Mouse (Mus musculus): ENCODE measurements around the gene Slc39a12. TPM values are rescaled to one million over a fixed set of nuclear protein-coding genes. Genes with fewer than 3 reads are reported as not detected.

Slc39a12 gene
- polyA plus RNA-seq, 1 experiment from 2014 or later, result not detected

DNA sequence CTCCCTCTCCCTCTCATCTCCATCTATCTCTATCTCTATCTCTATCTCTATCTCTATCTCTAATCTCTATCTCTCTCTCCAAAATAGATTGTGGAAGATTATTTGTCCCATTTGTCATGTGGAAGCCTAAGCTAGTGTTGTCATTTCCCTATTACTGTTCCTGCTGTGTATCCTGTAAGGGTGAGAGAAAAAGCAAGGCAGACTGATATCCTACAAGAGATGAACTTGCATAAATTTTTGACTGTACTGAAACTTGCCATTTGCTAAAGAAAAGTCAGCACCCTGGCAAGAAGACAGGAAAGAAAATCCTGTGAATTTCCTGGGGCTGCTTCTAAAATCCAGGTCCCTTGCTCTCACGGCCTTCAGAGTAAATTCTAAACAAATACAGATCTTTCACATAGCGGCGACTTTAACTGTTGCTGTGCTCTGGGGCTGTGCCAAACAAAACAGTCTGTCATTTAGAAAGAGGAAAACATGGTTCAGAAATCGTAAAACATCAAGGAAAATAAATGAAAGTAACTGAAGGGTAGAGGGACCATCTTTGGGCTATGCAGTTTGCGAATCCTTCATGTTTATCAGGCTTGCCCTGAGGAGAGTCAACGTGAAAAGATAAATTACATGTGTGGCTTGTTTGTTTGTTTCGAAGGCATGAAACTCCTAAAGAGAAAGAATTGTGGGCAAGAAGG lies 67.0 kb downstream of the Slc39a12 start:
- Histone ChIP-seq H3K9me3 (ENCODE audit: control insufficient read depth, low read length) (no peaks in the 10 kb centered on the region), H3K4me3 (ENCODE audit: low read length) (no peak overlapping the region), H3K4me2 (replicated peaks; ENCODE audit: low read depth, low read length) (no peak overlapping the region), H3K27ac (ENCODE audit: low read depth, low read length) (peak overlapping the region; percentile 24; the same call in 1 of the 2 replicates), H3K36me3 (ENCODE audit: control insufficient read depth, insufficient read depth, low read length) (no peaks in the 10 kb centered on the region), H3K27me3 (ENCODE audit: control insufficient read depth, insufficient read depth, low read length) (no peaks in the 10 kb centered on the region), H3K4me1 (ENCODE audit: control insufficient read depth, insufficient read depth, low read length) (no peaks in the 10 kb centered on the region), H3K9ac (ENCODE audit: low read depth, low read length) (no peak overlapping the region)
- ATAC-seq (ENCODE audit: low FRiP score, low TSS enrichment), result peak; percentile 68
- WGBS, result 50% methylated on average over 7 of the region's 7 CpGs

- Histone ChIP-seq H3K27me3 (ENCODE audit: control insufficient read depth, insufficient read depth, low read length) (no peaks in the 10 kb centered on the region), H3K4me3 (ENCODE audit: low read length) (no peak overlapping the region), H3K4me2 (replicated peaks; ENCODE audit: low read depth, low read length) (no peak overlapping the region), H3K36me3 (ENCODE audit: control insufficient read depth, insufficient read depth, low read length) (no peaks in the 10 kb centered on the region), H3K4me1 (ENCODE audit: control insufficient read depth, insufficient read depth, low read length) (no peaks in the 10 kb centered on the region), H3K27ac (ENCODE audit: low read depth, low read length) (no peak overlapping the region), H3K9me3 (ENCODE audit: control insufficient read depth, low read length) (no peaks in the 10 kb centered on the region), H3K9ac (ENCODE audit: low read depth, low read length) (no peak overlapping the region)
- no peak for ATAC-seq (ENCODE audit: low FRiP score, low TSS enrichment)
- 54% methylated on average over 1 of the region's 1 CpGs for WGBS
Observed at GRCm38 (mm10) chr2:14464438-14464837, 76.3 kb downstream of the Slc39a12 start.

DNA sequence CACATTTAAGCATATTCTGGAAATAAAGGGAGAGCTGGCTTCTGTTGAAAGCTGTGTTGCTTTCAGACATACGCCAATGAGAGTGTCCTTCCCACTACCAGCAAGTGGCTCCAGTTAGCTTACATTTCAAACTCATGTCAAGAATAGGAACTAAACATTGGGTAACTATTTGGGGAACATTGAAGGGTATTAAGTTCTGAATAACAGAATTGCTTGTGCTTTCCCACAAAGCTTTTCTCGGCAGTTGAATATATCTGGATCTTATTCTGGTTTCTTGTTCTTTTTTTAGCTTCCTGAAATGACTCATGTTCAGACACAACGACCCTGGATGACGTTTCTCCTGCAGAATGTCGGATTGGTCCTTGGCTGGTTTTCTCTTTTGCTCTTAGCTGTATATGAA lies 106.0 kb downstream of the Slc39a12 start:
- H3K4me3 ChIP-seq (ENCODE audit: low read length), result no peak overlapping the region
- H3K4me1 ChIP-seq (ENCODE audit: control insufficient read depth, insufficient read depth, low read length), result no peaks in the 10 kb centered on the region
- no peak overlapping the region for H3K4me2 ChIP-seq (replicated peaks; ENCODE audit: low read depth, low read length)
- no peaks in the 10 kb centered on the region for H3K36me3 ChIP-seq (ENCODE audit: control insufficient read depth, insufficient read depth, low read length)
- H3K27me3 ChIP-seq (ENCODE audit: control insufficient read depth, insufficient read depth, low read length), result no peaks in the 10 kb centered on the region
- no peak for ATAC-seq (ENCODE audit: low FRiP score, low TSS enrichment)
- no peak overlapping the region for H3K9ac ChIP-seq (ENCODE audit: low read depth, low read length)
- H3K9me3 ChIP-seq (ENCODE audit: control insufficient read depth, low read length), result no peaks in the 10 kb centered on the region
- 82% methylated on average over 5 of the region's 5 CpGs for WGBS
- H3K27ac ChIP-seq (ENCODE audit: low read depth, low read length), result no peak overlapping the region

DNA sequence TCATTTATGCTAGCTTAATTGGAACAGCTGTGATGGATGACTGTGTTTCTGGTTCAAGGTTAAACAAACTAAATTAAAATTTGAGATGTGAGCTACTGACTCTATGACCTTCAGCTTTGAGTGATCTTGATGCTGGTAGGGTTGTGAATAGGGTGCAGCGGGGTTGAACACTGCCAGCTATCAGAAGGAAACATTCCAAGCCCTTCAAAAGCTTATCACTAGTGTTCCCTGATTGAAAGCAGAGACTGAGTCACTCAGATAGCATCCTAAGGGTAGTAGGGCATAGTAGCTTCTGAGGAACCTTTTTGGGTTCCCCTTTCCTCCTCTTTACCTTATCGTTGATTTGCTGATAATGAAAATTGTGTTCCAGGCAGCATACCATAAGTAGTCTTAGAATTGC lies 108.0 kb downstream of the Slc39a12 start:
- ATAC-seq (ENCODE audit: low FRiP score, low TSS enrichment), result no peak
- Histone ChIP-seq H3K9ac (ENCODE audit: low read depth, low read length) (no peak overlapping the region), H3K4me2 (replicated peaks; ENCODE audit: low read depth, low read length) (no peak overlapping the region), H3K4me1 (ENCODE audit: control insufficient read depth, insufficient read depth, low read length) (no peaks in the 10 kb centered on the region), H3K9me3 (ENCODE audit: control insufficient read depth, low read length) (no peaks in the 10 kb centered on the region), H3K27ac (ENCODE audit: low read depth, low read length) (no peak overlapping the region), H3K27me3 (ENCODE audit: control insufficient read depth, insufficient read depth, low read length) (no peaks in the 10 kb centered on the region), H3K4me3 (ENCODE audit: low read length) (no peak overlapping the region), H3K36me3 (ENCODE audit: control insufficient read depth, insufficient read depth, low read length) (no peaks in the 10 kb centered on the region)
- 64% methylated on average over 2 of the region's 2 CpGs for WGBS

DNA sequence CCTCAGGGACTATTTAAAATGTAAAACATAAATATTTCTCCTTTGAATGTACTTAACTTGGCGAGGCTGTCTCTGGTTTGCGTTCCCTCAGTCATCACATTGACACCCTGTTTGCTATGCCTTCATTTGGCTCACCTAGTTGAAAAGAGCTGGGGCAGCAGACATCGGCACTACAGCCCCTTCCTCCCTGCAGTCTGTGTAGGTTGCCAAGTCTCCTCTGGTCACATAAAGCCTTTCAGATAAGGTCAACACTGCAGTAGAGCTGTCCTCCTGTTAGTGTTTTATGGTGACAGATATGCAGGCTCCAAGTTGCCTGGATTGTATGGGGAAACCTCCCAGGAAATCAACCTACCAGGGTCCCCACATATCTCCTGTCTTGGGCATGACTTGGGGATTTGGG lies 114.4 kb downstream of the Slc39a12 start:
- Histone ChIP-seq H3K4me1 (ENCODE audit: control insufficient read depth, insufficient read depth, low read length) (no peaks in the 10 kb centered on the region), H3K27me3 (ENCODE audit: control insufficient read depth, insufficient read depth, low read length) (no peaks in the 10 kb centered on the region), H3K4me3 (ENCODE audit: low read length) (no peak overlapping the region), H3K9ac (ENCODE audit: low read depth, low read length) (no peak overlapping the region), H3K27ac (ENCODE audit: low read depth, low read length) (no peak overlapping the region), H3K36me3 (ENCODE audit: control insufficient read depth, insufficient read depth, low read length) (no peaks in the 10 kb centered on the region), H3K9me3 (ENCODE audit: control insufficient read depth, low read length) (no peaks in the 10 kb centered on the region), H3K4me2 (replicated peaks; ENCODE audit: low read depth, low read length) (no peak overlapping the region)
- ATAC-seq (ENCODE audit: low FRiP score, low TSS enrichment), result no peak
- 20% methylated on average over 3 of the region's 3 CpGs for WGBS

- H3K27me3 ChIP-seq (ENCODE audit: control insufficient read depth, insufficient read depth, low read length), result no peaks in the 10 kb centered on the region
- H3K4me1 ChIP-seq (ENCODE audit: control insufficient read depth, insufficient read depth, low read length), result no peaks in the 10 kb centered on the region
- H3K27ac ChIP-seq (ENCODE audit: low read depth, low read length), result no peak overlapping the region
- WGBS, result 54% methylated on average over 5 of the region's 5 CpGs
- no peak overlapping the region for H3K4me2 ChIP-seq (replicated peaks; ENCODE audit: low read depth, low read length)
- no peak for ATAC-seq (ENCODE audit: low FRiP score, low TSS enrichment)
- H3K9ac ChIP-seq (ENCODE audit: low read depth, low read length), result no peak overlapping the region
- H3K9me3 ChIP-seq (ENCODE audit: control insufficient read depth, low read length), result no peaks in the 10 kb centered on the region
- H3K36me3 ChIP-seq (ENCODE audit: control insufficient read depth, insufficient read depth, low read length), result no peaks in the 10 kb centered on the region
- no peak overlapping the region for H3K4me3 ChIP-seq (ENCODE audit: low read length)
Observed at GRCm38 (mm10) chr2:14518237-14518636, 130.1 kb downstream of the Slc39a12 start.

DNA sequence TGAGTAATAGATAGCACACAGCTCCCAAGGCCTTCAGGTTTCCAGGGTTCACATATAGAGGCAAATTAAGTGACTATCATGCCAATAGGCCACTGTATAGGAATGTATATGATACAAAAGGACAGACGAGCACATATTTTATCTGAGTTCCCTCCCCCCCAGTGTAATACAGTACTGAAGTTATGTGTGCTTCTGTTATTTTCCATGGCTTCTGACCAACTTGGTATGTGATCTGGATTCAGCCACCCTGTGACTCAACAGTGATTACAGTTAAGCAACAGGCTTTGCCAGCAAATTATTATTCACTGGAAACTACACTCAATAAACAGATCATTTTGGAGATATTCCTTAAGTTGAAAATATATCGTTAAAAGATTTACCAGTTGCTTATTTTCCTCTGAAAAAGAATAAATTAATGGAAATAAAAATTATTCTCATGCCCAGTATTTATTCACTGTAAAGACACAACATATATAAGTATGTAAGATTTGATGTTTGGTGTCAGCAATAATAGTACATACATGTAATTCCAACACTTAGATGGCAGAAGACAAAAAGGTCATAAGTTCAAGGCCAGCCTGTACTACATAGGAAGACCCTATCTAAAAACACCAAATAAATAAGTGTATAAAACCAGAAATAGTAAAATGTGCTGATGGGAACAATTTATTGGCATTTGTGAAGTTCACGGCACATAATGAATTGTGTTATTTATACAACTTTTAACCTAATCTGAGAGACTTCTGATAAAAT lies 146.4 kb downstream of the Slc39a12 start:
- no peaks in the 10 kb centered on the region for H3K4me1 ChIP-seq (ENCODE audit: control insufficient read depth, insufficient read depth, low read length)
- H3K9me3 ChIP-seq (ENCODE audit: control insufficient read depth, low read length), result no peaks in the 10 kb centered on the region
- no peak for ATAC-seq (ENCODE audit: low FRiP score, low TSS enrichment)
- 78% methylated on average over 3 of the region's 3 CpGs for WGBS
- no peaks in the 10 kb centered on the region for H3K27me3 ChIP-seq (ENCODE audit: control insufficient read depth, insufficient read depth, low read length)
- no peak overlapping the region for H3K4me3 ChIP-seq (ENCODE audit: low read length)
- no peak overlapping the region for H3K9ac ChIP-seq (ENCODE audit: low read depth, low read length)
- H3K27ac ChIP-seq (ENCODE audit: low read depth, low read length), result no peak overlapping the region
- H3K4me2 ChIP-seq (replicated peaks; ENCODE audit: low read depth, low read length), result no peak overlapping the region
- H3K36me3 ChIP-seq (ENCODE audit: control insufficient read depth, insufficient read depth, low read length), result no peaks in the 10 kb centered on the region

DNA sequence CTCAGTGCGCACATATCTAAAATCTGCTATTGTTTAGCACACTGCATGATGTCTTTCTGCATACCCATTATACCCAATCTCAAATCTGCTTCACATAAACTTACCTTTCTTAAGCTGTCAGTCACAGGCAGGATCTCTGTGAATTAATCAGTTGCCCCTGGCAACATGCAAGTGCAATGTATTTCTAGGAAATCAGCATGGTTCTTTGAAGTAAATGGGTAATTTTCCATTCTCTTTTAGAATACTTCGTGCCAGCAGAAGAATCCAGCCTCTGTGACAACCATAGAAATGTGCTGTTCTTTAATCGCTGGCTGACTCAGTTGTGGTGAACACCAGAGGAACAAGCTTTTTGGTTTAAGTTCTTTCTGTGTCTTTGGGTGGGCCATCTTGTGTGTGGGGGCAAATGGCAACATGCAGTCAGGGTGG lies 147.1 kb downstream of the Slc39a12 start:
- Histone ChIP-seq H3K4me2 (replicated peaks; ENCODE audit: low read depth, low read length) (no peak overlapping the region), H3K27ac (ENCODE audit: low read depth, low read length) (no peak overlapping the region), H3K9ac (ENCODE audit: low read depth, low read length) (no peak overlapping the region), H3K27me3 (ENCODE audit: control insufficient read depth, insufficient read depth, low read length) (no peaks in the 10 kb centered on the region), H3K4me3 (ENCODE audit: low read length) (no peak overlapping the region), H3K4me1 (ENCODE audit: control insufficient read depth, insufficient read depth, low read length) (no peaks in the 10 kb centered on the region), H3K9me3 (ENCODE audit: control insufficient read depth, low read length) (no peaks in the 10 kb centered on the region), H3K36me3 (ENCODE audit: control insufficient read depth, insufficient read depth, low read length) (no peaks in the 10 kb centered on the region)
- no peak for ATAC-seq (ENCODE audit: low FRiP score, low TSS enrichment)
- 83% methylated on average over 3 of the region's 3 CpGs for WGBS

DNA sequence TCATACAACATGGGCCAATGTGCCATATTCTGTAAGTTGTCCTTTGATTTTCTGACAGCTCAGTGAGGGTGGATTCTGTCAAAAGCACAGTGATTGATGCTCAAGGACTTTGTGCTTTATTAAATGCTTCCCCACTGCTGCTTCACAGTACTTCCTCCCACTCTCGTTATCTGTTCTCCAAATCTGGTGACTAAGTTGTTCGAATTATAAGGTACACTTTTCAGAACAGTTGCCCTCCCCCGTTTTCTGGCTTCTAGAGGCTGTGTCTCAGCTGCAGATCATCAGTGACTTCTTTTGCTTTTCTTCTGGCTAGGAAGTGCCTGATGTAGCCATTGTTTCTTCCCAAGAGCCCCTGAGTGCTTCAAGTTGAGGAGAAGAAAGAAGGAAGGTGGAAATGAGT lies 149.7 kb downstream of the Slc39a12 start:
- Histone ChIP-seq H3K4me1 (ENCODE audit: control insufficient read depth, insufficient read depth, low read length) (no peaks in the 10 kb centered on the region), H3K27ac (ENCODE audit: low read depth, low read length) (no peak overlapping the region), H3K27me3 (ENCODE audit: control insufficient read depth, insufficient read depth, low read length) (no peaks in the 10 kb centered on the region), H3K9ac (ENCODE audit: low read depth, low read length) (no peak overlapping the region), H3K4me2 (replicated peaks; ENCODE audit: low read depth, low read length) (no peak overlapping the region), H3K4me3 (ENCODE audit: low read length) (no peak overlapping the region), H3K9me3 (ENCODE audit: control insufficient read depth, low read length) (no peaks in the 10 kb centered on the region), H3K36me3 (ENCODE audit: control insufficient read depth, insufficient read depth, low read length) (no peaks in the 10 kb centered on the region)
- WGBS, result 70% methylated on average over 3 of the region's 3 CpGs
- ATAC-seq (ENCODE audit: low FRiP score, low TSS enrichment), result no peak

Measured in kidney, embryonic 14.5 days (tissue).